Mouse (Mus musculus) right cerebral cortex, postnatal 36 days (tissue): ENCODE data around the gene Bahcc1.

Experiments
- DNase-seq, 2 experiments: peaks; one replicate each; pipeline ENCODE4 v3.0.0; 2022; ENCODE audit warnings: low spot score in 2 of 2, mixed read lengths in 1 of 2

The Bahcc1 gene

DNA sequence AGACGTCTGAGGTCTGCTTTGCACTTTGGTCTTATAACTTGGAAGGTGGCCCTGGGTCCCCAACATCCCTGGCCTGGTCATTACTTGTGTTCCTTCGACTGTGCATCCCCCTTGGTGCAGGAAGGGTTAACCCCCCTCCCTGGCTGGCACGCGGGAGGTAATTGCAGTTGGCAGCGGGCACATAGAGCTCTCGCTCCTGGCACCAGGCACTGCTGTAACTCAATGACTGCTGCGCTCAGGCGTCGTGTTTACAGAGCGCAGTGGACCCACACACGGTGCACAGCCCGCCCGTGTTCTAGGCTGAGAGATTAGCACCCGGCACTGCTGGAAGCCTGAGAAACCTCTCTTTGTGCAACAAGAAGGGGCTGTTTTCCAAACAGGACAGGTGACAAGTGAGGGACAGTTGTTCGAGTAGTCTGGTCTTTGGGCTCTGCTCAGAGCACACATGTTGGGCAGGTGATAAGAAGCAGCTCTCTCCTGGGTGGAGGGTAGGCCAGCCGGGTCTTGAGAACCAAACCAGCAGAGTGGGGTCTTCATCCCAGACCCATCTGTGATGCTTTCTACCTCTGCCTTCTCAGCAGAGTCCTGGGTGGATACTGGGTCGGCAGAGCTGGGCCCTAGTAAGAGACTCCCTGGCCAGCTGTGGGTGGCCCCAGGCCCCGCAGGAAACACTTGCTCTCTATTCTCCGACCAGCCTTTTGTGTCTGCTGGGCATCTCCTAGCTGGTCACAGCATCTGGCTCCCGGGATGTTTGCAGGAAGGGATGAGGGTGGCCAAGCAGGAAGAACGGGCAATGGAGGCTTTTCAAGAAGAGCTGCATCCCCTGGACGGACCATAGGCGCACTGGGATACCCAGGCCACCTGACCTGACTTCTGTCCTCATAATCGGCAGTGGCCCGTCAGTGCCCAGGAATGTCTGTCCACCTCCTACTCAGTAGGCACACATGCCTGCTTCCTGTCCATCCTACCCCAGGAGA, 27.3 kb downstream of the Bahcc1 start:
- no peak for DNase-seq

DNA sequence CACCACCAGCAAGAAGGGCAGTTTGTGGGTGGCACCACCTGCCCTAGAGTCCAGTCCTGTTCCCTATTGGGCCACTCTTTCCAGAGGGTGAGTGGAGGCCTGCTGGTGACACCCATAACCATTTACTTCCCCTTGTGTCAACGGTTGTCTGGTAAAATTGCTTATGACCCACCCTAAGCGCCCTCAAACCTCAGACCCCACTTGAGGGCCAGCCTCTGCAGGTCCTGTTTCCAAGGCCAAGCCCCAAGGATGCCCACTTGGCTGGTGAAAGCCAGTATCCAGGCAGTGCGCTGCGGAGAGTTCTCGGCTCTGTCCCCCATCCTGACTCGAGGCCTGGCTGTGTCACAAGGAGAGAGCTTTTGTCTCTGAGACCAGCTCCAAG, 28.0 kb downstream of the Bahcc1 start:
- DNase-seq: no peak

DNA sequence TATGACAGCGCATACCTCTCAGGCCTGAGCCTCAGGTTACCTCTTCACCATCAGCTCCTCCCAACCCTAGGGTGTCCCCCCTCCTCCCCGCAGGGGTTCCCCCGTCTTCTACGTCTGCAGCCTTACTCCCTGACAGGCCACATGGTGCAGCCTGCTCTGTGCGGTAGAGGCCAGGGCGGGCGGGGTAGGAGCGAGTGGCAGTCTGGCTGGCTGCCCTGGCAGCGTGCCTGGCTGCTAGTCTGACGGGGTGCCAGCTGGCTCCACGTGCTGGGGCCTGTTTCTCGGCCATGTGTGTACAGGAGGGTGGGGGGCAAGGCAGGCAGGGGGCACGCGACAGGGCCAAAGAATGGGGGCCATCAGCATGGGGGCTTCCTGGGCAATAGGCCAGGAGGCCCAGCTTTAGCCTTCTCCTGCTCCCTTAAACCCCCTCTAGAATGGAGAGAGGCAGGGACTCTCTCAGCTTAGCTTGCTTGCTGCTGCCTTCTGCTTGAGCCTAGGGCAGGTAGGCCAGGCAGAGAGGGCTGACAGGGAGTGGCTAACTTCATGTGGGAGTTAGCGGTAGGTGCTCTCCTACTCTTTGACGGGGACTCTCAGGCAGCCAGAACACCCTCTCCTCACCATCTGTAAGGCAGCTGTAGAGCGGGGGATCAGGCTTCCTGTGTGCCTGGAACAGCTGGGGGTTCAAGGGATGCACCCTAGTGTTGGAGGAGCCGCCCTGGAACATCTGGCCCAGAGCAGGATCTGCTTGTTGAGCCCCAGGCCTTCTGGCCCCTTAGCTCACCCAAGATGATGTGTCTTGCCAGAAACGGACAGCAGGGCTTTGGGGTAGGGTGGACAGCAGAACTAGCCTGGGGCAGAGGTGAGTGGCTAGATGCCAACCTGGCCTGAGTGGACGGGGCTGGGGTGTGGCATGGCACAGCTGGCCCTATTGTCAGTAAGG, 28.9 kb downstream of the Bahcc1 start:
- peak; percentile 84 to 87 for DNase-seq

DNA sequence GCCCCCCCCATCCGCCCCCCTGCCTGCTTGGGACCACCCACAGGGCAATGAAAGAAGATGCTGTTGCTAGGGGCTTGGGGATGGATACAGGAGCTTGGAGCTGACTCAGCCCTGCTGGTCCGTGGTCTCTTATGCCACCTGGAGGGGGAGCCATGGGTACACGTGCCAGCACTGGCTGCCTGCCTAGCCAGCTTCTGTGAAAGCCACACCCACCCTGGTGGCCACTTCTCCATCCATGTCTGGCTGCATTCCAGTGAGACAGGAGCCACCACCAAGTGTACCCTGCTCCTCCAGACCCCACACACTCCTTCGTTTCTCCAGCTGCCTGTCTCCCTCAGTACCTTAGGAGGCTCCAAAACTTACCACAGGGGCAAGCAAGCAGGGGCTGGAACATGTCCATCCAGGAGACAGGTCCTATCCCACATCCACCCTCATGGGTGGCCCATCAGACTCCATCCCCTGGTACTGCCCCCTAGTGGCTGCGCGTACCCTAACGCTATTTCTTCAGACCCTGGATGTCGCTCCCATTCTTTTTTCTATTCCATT, 29.7 kb downstream of the Bahcc1 start:
- DNase-seq: no peak

DNA sequence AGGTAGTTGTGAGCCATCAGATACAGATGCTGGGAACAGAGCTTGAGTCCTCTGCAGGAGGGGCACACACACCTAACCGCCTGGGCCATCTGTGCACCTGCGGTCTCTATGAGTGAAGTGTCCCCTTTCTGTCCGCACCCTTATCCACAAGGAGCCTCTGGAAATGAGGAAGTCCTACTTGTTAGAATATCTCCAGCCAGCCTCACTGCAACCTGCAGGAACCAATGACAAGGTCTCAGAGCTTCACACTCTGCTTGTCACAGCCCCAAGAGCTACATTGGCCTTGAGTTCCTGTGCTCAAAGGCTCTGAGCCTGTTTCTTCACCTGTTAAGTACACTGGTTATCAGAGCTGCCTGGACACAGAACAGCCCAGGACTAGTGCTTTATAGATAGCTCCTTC, 30.4 kb downstream of the Bahcc1 start:
- no peak for DNase-seq

DNA sequence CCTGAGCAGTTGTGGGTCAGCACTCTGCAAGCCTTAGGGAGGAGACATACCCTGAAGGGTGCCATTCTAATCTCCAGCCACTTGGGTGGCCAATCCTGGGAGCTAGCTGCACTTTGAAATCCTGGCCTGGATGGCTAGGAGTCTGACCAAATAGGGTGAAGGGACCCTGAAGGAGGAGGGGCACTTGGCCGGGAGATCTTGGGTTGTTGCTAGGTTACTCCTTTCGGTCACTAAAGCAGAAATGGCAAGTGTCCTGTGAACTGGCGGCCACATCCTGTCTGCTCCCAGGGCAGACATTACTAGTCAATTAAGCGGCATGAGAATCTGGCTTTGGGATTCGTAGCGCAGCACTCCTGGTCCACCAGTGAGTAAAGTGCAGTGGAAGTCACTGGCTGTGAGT, 31.3 kb downstream of the Bahcc1 start:
- DNase-seq: no peak

DNA sequence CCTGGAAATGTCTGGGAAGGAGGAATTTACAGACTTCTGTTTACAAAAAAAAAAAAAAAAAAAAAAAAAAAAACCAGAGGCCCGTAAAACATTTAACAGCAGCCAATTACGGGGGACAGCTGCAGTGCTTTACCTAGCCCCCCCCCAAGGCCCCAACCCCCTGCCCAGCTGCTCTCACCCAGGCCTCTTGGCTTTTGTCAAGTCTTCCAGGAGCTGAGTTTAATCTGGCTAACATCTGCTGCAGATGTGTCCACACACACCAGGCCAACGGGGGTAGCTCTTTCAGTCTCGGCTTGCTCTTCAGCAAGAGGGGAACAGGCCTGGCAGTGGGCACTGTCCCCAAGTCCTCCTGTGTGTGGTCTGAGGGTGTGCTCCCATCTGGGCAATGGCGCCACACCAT, 32.7 kb downstream of the Bahcc1 start:
- no peak for DNase-seq

DNA sequence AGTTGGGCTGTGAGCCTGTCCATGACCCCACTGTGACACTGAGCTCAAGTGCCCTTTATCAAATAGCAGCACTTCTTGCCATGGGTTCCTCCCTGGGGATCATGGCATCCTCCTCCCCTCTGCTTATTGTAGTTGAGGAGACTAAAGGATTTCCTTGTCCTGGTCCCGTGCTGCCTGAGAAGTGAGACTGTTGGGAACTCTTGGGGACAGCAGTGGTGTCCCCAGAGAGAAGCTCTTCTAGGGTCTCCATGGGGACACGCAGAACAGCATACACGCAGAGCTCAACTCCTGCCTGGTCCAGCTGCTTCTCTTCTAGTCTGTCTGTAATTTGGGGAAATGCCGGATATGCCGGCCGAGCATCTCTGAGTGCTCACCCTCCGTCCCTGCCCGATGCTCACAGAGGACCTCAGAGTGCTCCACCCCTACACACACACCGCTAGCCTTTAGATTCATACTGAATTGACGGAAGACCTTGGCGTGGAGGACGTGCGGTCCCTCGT, 33.6 kb downstream of the Bahcc1 start:
- no peak for DNase-seq

DNA sequence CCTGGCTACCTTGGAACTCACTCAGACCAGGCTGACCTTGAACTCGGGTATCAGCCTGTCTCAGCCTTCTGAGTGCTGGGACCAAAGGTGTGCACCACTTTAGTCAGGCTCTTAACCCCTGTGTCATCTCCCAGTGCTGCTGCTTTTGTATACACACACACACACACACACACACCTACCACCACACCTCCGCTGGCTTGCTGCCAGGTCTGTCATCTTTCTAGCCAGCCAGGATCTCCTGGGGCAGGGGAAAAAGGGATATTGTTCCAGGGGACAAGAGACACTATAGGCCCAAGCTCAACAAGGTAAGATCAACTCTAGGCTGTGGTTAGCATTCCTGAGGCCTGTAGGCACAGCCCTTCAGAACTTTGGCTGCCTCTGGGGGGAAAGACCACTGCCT, 34.5 kb downstream of the Bahcc1 start:
- no peak for DNase-seq

DNA sequence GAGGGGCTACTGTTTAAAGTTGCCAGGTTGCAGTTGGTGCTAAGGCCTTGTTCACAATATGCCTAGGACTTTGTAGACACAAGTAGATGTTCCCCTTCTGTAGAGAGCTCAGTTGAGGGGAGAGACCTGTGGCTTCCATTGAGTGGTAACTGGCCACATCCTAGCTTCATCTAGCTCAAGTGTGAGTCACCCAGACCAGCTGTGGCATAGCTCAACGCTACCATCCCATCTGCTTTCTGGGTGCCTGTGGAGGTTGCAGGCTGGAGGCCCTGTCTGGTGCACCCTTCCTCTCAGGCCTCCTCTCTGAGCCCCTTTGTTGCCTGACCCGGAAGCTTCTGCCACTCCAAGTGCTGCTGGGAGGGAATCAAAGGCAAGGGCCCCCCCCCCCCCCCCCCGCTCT, 34.9 kb downstream of the Bahcc1 start:
- no peak for DNase-seq

DNA sequence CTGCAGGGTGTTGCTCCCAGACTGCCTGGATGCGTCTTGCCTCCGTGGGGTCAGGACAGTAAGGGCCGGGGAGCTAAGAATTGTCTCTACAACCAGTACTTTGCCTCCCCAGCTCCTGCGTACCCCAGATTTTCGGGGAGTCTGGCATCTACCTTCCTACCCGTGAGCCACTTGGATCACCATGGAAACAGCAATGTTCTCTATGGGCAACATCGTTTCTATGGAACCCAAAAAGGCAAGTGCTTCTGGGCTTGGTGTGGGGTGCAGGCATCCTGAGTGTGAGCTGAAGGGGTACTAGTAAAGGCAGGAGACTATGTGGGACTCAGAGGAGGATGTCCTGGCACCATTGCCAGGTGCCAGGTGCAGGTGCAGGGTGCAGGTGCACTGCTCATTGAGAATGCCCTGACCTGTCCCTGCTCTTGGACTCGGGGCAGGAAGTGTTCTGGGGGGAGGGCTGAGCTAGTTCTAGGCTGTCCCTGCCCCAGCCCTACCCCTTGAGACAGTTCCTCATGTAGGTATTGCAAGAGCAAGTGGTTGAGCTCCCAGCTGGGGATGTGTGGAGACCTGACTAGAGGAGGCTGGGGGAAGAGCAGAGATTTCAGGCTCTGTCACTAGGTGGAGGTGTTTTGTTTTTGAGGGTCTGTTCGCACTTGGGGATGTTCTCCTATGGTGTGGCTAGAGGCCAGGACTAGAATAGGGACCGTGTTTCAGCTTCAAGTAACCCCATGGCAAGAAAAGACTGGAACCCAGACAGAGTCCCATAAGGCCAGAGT, 35.6 kb downstream of the Bahcc1 start:
- peak in 1 of 2 experiments; percentile 42 for DNase-seq

DNA sequence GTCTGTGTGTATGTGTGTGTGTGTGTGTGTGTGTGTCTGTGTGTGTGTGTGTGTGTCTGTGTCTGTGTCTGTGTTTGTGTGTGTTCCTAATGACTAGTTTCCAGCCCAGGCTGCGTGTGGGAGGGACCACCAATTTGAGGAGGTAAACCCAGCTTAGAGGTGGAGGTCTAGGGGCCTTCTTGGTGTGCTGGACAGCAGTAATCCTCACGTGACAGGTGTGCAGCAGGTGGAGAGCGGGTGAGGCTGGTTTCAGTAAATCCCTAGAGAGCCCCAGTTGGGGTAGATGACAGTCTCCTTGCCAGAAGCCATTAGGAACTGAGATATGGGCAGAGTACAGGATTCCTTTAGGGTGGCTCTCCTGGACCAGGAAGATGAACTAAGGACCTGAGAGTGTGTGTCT, 36.3 kb downstream of the Bahcc1 start:
- no peak for DNase-seq

DNA sequence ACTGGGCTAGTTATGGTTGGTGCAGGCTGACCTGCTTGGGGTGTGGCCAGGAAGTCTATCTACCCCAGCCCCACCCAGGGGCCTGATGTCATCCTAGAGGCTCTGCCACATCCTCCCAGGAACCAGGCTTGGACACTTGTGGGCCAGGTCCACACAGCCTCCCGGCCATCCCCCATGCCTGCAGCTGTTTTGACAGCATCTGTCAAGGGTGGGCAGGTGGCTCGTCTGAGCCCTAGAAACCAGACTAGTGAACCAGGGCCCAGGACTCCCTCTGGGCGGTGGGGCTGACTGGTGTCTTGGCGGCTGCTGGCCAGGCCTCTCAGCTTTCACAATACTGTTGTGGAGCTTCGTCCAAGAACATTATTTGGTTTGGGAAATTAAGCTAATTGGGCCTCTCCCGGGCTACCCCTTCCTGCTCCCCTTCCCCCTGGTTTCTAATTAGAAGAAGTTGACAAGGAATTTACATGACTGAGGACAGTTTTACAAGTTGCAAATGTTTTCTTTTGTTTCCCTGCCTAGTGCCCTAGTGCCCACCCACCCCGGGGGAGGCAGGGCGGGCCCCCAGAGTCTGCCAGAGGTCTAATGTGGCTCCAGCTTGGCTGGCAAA, 36.9 kb downstream of the Bahcc1 start:
- no peak for DNase-seq

DNA sequence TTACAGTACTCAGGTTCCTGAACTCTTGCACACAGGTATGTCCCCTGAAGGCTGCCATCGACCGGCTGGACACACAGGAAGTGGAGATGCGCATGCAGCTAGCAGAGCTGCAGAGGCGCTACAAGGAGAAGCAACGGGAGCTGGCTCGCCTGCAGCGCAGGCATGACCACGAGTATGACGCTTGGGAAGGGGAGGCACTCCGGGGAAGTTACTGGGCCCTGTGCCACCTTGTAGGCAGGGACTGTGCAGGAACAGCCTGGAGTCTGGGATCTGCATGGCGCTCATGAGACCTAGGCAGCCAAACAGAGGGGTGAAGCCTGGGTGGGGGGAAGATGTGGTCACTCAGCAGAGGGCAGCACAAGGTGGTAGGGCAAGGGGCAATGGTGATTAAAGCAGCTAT, 46.6 kb downstream of the Bahcc1 start:
- DNase-seq: peak in 1 of 2 experiments; percentile 51

DNA sequence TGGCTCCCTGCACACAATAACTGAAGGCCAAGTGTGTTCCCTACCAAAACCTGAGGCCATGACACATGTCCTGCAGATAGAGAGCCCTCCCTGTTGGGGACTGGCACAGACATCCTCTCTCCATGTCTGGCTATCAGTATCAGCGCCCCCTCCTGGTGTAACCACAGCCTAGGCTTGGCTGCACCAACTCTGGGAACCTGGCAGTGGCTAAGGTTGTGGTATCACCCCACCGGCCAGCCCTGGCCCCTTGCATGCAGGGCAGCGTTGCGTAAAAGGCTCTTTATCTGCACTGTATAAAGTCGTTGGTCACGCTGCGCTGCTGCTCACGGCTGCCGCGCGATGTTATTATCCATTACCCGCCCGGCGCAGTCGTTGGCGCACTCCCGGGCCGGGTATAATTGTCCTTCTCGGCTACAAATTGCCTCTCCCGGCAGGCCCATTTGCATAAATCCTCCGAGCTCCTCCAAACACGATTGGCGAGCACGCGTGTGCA, 47.6 kb downstream of the Bahcc1 start:
- DNase-seq: no peak

DNA sequence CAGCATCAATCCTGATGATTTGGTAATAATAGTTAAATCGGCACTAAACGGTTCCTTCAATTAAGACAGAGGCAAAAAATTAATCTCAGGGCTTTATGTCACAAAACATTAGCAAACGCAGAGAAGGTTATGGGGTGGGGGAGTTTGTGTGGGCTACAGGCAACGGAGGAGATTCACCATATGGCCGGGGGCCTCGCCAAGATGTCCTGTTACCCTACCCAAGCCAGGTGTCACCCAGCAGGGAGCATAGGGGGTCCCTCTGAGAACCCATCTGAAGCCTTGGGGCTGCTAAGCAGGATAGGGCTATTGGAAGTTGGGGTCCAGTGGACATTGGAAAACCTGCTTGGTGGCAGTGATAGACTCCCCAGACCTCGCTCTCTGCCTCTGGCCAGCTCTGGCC, 48.0 kb downstream of the Bahcc1 start:
- no peak for DNase-seq

DNA sequence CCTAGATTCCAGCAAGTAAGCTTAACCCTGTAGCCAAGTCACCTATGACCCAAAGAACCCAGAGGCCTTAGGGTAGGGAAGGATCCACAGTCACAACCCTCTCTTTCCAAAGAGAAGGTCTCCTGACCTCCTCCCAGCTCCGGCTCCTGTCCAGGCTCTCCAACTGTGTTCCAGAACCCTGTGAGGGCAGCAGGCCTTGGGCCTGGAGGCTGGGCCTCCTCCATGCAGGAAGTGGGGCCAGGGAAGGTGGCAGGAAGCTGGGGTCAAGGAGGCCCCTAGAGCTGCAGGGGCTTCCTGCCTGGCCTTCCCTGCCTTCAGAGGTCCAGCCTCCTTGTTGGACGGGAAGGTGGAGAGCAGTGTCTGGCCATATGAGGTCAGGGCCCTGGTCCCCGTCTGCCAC, 48.5 kb downstream of the Bahcc1 start:
- DNase-seq: no peak

DNA sequence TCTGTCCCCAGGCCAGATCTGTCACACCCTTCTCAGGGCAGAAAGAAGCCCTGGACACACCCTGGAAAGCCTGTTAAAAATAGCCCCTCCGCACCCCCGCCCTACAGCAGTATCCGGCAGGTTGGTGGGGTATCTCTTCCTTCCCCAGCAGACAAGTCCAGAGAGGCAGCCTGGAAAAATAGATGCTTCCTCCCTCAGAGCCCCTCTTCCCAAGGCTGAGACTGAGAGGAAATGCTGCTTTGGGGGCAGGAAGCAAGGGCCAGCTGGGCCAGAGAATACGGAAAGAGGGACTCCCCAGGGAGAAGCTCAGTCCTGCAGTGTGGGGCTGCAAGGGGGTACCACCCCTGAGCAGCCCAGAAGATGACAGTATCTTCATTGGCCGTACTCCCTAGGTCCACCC, 50.8 kb downstream of the Bahcc1 start:
- DNase-seq: no peak

DNA sequence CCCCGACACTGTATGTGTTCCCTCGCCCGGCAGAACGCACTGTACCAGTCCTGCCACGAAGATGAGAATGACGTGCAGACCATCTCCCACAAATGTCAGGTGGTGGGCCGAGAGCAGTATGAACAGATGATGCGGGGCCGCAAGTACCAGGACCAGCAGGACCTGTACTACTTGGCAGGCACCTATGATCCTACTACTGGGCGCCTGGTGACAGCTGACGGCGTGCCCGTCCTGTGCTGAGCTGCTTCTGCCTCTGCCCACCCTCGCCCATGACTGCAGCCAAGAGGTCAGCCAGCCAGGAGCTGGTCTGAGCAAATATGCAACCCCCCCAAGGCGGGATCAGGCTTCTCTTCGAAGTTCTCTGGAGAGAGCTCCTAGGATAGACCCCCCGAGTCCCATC, 56.9 kb downstream of the Bahcc1 start:
- no peak for DNase-seq

DNA sequence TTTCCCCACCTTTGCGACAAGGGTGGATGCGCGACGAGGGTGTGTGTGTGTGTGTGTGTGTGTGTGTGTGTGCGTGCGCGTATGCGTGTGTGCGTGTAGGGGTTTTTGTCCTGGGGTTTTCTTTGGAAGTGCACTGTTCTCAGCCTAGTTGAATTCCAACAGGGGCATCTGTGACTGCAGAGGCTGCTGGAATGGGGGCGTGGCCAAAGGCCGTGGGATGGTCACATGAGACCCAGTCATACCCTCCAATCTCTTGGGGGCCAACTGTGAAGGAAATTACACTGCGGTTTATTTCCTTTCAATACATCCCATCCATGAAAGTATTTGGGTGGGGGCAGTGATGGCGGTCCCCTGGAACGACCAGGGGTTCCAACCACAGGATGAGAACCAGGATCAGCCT, 57.5 kb downstream of the Bahcc1 start:
- DNase-seq: no peak

DNA sequence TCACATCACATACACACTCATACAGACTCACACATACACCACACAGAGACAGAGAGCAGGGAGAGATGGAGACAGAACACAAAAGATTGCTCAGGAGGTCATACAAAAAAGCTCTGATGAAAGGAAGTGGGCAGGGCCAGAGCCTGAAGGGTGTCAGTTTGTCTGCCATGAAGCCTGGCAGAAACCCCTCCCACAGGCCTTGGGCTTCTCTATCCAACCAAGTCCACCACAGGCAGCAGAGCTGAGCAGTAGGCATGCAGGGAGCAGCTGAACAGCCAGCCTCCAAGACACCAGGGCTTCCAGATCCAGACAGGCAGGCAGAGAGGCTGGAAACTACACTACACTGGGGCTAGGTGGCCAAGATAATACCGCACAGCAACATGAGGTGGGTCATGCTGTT, 61.0 kb downstream of the Bahcc1 start:
- no peak for DNase-seq
